Mouse (Mus musculus) heart, adult 2 months (tissue): ENCODE data around the gene Gadd45g. TPM values are rescaled to one million over a fixed set of nuclear protein-coding genes. Genes with fewer than 3 reads are reported as not detected.

ENCODE experiments used
- DNase-seq, 2 experiments: peaks; one replicate each; pipeline ENCODE4 v3.0.0; 2021
- H3K27ac ChIP-seq: fragments of 200-600 bp; 2 replicates; pipeline ENCODE4 v1.8.1; 2022
- H3K27me3 ChIP-seq: fragments of 200-500 bp; 2 replicates; pipeline ENCODE4 v1.6.1; 2012; ENCODE audit warnings: mild to moderate bottlenecking, low read length, inconsistent platforms, mixed read lengths; ENCODE audit not compliant: control insufficient read depth, insufficient read depth
- H3K36me3 ChIP-seq: fragments of 200-500 bp; 2 replicates; pipeline ENCODE4 v1.6.1; 2012; ENCODE audit warnings: low read length, inconsistent platforms; ENCODE audit not compliant: control insufficient read depth, insufficient read depth
- H3K4me1 ChIP-seq: fragments of 200-500 bp; 2 replicates; pipeline ENCODE4 v1.6.1; 2011; ENCODE audit warnings: low read length; ENCODE audit not compliant: control insufficient read depth, insufficient read depth
- H3K4me3 ChIP-seq: fragments of 200-600 bp; 2 replicates; pipeline ENCODE4 v1.8.1; 2022
- H3K79me2 ChIP-seq: fragments of 200-500 bp; replicated peaks from 2 replicates; pipeline ENCODE4 v1.6.1; 2012; ENCODE audit warnings: mild to moderate bottlenecking, inconsistent platforms, low read length, moderate library complexity, mixed read lengths; ENCODE audit not compliant: control insufficient read depth, insufficient read depth
- H3K9ac ChIP-seq: fragments of 200-500 bp; 2 replicates; pipeline ENCODE4 v1.6.1; 2012; ENCODE audit warnings: low read depth, mild to moderate bottlenecking, control low read depth, inconsistent platforms, low read length, mixed read lengths
- CTCF ChIP-seq: fragments of 200-600 bp; IDR thresholded peaks from 2 replicates; pipeline ENCODE4 v1.8.1; 2022; ENCODE audit warnings: antibody characterized with exemption, mild to moderate bottlenecking, moderate library complexity
- EP300 ChIP-seq: fragments of 200-500 bp; IDR thresholded peaks from 2 replicates; pipeline ENCODE4 v1.6.1; 2011; ENCODE audit warnings: low read depth, low read length, control low read depth; ENCODE audit not compliant: insufficient read depth
- POLR2A ChIP-seq: fragments of 200-500 bp; IDR thresholded peaks from 2 replicates; pipeline ENCODE4 v1.6.1; 2011; ENCODE audit warnings: mild to moderate bottlenecking, low read depth, low read length, control low read depth; ENCODE audit not compliant: insufficient read depth
- WGBS: fragments of 180-500 bp; shearing (Covaris S2); methylation state at CpG from one replicate; pipeline ENCODE4 v1.1.7; 2018; 5-methylcytosine and 5-hydroxymethylcytosine counted together
- intact Hi-C: fragments of 180-260 bp; cut with DNase I; formaldehyde crosslinking; loops from one replicate; pipeline ENCODE4 v1.15.1; 2025
- polyA plus RNA-seq: library from polyadenylated mRNA; depleted of rRNA; stranded (reverse); fragments of >200 nt; gene quantifications from 2 replicates; pipeline ENCODE4 v1.2.3, GENCODE M21; 2012
- total RNA-seq, 2 experiments: library from RNA; stranded (reverse); gene quantifications; 2 replicates each; pipeline ENCODE4 v1.2.3; 2021

Gene Gadd45g
- total and polyA plus RNA-seq, 3 experiments: 8.2 to 24.3 (median 19.0) TPM

GRCm38 (mm10) chr13:51862750-51863149 is 16.3 kb downstream of the Gadd45g start:
- H3K9ac ChIP-seq: no peak overlapping the region
- DNase-seq: no peak
- WGBS: 60% methylated on average over 1 of the region's 1 CpGs
- no peaks in the 10 kb centered on the region for H3K79me2 ChIP-seq
- H3K36me3 ChIP-seq: no peaks in the 10 kb centered on the region
- no peaks in the 10 kb centered on the region; the same call in none of the 2 replicates for H3K4me1 ChIP-seq
- TF ChIP-seq POLR2A: no peak
- TF ChIP-seq EP300: no peak
- no peak for TF ChIP-seq CTCF
- no peaks in the 10 kb centered on the region for H3K27me3 ChIP-seq
- no peak overlapping the region for H3K4me3 ChIP-seq
- intact Hi-C loops: no loop called here
- no peak overlapping the region for H3K27ac ChIP-seq

- 53% methylated on average over 11 of the region's 11 CpGs for WGBS
- H3K36me3 ChIP-seq: no peaks in the 10 kb centered on the region
- no peak overlapping the region for H3K27ac ChIP-seq
- DNase-seq: no peak
- intact Hi-C loops: no loop called here
- no peaks in the 10 kb centered on the region for H3K79me2 ChIP-seq
- TF ChIP-seq EP300: no peak
- no peak for TF ChIP-seq CTCF
- TF ChIP-seq POLR2A: no peak
- H3K9ac ChIP-seq: no peak overlapping the region
- peaks cover 1% of the 10 kb centered on the region; the same call in 1 of the 2 replicates for H3K4me1 ChIP-seq
- no peaks in the 10 kb centered on the region for H3K27me3 ChIP-seq
- H3K4me3 ChIP-seq: no peak overlapping the region
Measured at GRCm38 (mm10) chr13:51866151-51866659, 19.7 kb downstream of the Gadd45g start.

GRCm38 (mm10) chr13:51868491-51869128 is 22.1 kb downstream of the Gadd45g start:
- WGBS: 32% methylated on average over 12 of the region's 12 CpGs
- H3K36me3 ChIP-seq: no peaks in the 10 kb centered on the region
- H3K9ac ChIP-seq: peak overlapping the region; percentile 22; the same call in 1 of the 2 replicates
- H3K27me3 ChIP-seq: no peaks in the 10 kb centered on the region
- no peaks in the 10 kb centered on the region for H3K79me2 ChIP-seq
- intact Hi-C loops: loop anchor here (1.0 kb wide), 1 partner anchor 21 kb away; no protein-coding TSS in a partner anchor
- DNase-seq: peak; percentile 65 to 83
- peaks cover 5% of the 10 kb centered on the region; the same call in 1 of the 2 replicates for H3K4me1 ChIP-seq
- TF ChIP-seq EP300 (peak; percentile 86; the same call in 1 of the 2 replicates), POLR2A (peak; percentile 42; the same call in 1 of the 2 replicates), CTCF (no peak)
- H3K4me3 ChIP-seq: no peak overlapping the region; the same call in 1 of the 2 replicates
- peak overlapping the region; percentile 89 for H3K27ac ChIP-seq

GRCm38 (mm10) chr13:51869129-51869491 is 22.6 kb downstream of the Gadd45g start:
- intact Hi-C loops: no loop called here
- H3K36me3 ChIP-seq: no peaks in the 10 kb centered on the region
- H3K4me1 ChIP-seq: peaks cover 5% of the 10 kb centered on the region; the same call in 1 of the 2 replicates
- no peak overlapping the region for H3K4me3 ChIP-seq
- H3K27ac ChIP-seq: peak overlapping the region; percentile 89
- WGBS: 67% methylated on average over 9 of the region's 9 CpGs
- no peaks in the 10 kb centered on the region for H3K27me3 ChIP-seq
- DNase-seq: no peak
- no peak for TF ChIP-seq POLR2A
- TF ChIP-seq EP300: no peak
- TF ChIP-seq CTCF: no peak
- peak overlapping the region; percentile 40 for H3K9ac ChIP-seq
- H3K79me2 ChIP-seq: no peaks in the 10 kb centered on the region

GRCm38 (mm10) chr13:51871148-51871547 is 24.7 kb downstream of the Gadd45g start:
- intact Hi-C loops: no loop called here
- 69% methylated on average over 4 of the region's 4 CpGs for WGBS
- Histone ChIP-seq H3K4me3 (no peak overlapping the region), H3K27ac (peak overlapping the region; percentile 48; the same call in 1 of the 2 replicates), H3K9ac (no peak overlapping the region), H3K36me3 (no peaks in the 10 kb centered on the region), H3K27me3 (no peaks in the 10 kb centered on the region), H3K79me2 (no peaks in the 10 kb centered on the region), H3K4me1 (peaks cover 5% of the 10 kb centered on the region; the same call in 1 of the 2 replicates)
- peak; percentile 38 to 68 for DNase-seq
- TF ChIP-seq EP300 (0 out of 2 replicates have a peak, but pooled peaks have one; percentile 43), CTCF (no peak)
